Mouse (Mus musculus): ENCODE measurements around the gene Lrrc56. TPM values are rescaled to one million over a fixed set of nuclear protein-coding genes. Genes with fewer than 3 reads are reported as not detected.

The Lrrc56 gene
- polyA plus RNA-seq, 1 experiment = 5.5 TPM

DNA sequence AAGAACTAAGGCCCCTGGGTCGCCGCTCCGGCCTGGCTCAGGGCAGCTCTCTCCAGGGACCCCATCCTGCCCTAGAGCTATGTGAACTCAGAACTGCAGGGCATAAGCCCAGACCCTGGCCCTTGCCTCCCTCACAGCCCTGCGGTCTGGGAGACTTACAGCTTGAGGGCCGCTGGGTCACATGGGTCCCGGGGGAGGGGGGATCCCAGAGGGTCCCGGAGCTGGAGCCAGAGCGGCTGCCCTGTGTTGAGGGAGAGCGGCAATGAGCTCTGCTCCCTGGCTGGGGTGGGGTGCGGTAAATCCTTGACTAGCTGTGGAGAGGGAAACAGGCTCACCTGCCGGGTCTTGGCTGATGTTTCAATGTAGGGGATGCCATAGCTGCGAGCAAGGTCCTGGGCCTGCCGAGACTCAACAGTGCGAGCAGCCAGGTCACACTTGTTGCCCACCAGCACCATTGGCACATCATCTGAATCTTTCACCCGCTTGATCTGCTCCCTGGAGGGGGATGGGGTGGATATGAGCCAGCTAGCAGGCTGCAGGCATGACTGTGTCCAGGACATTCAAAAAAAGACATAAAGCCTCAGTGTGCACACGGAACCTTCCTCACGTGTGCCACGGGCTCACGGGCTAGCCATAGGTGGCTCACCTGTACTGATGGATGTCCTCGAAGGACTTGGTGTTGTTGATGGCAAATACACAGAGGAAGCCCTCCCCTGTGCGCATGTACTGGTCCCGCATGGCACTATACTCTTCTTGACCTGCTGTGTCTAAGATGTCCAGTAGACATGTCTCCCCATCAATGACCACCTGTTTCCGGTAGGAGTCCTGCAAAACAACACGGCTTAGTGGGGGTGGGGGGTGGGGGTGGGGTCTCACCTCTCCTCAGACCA lies 1.9 kb upstream of the Lrrc56 start:
- DNase-seq (ENCODE audit: extremely low spot score in 1 of 2, low spot score in 1 of 2) = no peak

DNA sequence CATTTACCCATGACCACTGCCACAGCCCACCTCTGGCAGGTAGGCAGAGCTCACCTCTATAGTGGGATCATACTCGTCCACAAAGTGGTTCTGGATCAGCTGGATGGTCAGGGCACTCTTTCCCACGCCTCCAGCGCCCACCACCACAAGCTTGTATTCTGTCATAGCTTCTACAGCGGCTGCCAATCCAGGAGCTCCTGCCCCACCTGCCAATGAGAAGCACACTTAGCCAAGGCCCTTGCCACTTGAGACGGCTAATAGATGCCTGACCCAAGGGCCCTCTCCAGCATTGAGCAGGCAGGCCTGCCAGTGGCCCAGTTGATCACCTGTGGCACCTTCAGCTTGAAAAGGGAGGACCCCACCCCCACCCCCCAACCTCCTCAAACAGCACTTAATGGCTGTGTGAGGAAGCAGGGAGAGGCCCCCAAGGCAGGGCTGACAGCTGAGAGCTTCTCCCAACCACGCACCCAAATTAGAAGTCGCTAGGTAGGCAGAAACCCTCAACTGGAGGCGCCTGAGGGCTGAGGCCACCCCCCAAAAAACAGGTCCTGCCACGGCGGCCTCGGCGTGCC lies 1.1 kb upstream of the Lrrc56 start:
- no peak for DNase-seq (ENCODE audit: extremely low spot score in 1 of 2, low spot score in 1 of 2)

DNA sequence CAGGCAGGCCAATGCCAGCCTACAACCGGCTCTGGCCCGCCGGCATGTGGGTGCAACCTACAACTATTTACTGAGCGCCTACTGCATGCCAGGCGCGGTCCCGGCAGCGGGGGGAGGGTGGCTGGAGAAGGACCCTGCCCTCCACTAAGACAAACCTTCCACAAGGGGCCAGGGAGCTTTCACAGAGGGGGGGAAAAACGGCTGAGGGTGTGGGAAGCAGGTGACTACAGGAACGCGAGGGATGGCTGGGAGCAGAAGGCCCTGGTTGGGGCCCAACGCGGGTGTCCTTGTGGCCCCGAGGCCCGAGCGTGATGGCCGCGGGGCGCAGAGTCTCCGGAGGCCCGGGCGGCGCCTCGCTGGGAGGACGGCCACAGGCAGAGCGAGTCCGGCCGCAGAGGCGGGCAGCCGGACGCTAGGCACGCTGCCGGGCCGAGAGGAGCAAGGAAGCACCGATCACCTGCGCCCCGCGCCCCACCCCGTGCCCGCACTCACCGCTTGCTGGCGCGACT lies 555 bp upstream of the Lrrc56 start:
- peak in 1 of 2 experiments; percentile 34 for DNase-seq (ENCODE audit: extremely low spot score in 1 of 2, low spot score in 1 of 2)

DNA sequence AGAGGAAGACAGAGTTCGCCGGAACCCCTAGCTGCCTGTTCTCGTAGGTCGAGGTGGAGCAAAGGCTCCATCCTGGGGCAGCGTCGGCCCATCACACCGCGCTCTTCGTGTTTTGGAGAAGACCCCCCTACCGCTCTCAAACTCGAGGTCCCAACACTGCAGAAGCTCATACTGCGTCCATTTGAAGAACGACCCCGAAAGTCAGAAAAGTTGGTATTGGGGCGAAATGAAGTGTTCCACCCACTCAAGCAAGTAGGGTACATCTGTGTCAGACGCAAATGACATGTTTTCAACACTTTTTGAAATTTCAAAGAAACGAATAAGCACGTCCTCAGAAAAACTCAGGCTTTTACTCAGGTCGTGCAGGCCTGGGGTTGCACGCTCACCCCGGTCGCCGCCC lies 452 bp downstream of the Lrrc56 start:
- no peak for DNase-seq (ENCODE audit: extremely low spot score in 1 of 2, low spot score in 1 of 2)

DNA sequence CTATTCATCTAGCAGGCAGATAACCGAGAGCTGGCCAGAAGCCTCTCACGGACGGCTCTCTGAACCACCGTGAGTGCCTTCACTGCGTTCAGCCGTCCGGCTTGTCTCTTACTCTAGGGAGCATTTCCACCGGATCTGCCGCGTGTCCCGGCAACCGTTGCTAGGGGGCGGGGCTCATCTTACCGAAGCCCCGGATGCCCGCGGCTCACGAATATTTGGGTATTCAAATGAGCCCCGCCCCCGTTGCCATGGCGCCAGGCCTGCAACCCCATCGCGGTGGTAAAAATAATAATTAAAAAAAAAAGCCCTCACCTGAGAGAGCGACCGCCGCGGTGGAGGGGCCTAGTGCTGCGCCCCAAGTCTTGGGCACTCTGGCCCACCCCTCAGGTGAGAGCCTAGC lies 873 bp downstream of the Lrrc56 start:
- peak; percentile 76 to 88 for DNase-seq (ENCODE audit: extremely low spot score in 1 of 2, low spot score in 1 of 2)

DNA sequence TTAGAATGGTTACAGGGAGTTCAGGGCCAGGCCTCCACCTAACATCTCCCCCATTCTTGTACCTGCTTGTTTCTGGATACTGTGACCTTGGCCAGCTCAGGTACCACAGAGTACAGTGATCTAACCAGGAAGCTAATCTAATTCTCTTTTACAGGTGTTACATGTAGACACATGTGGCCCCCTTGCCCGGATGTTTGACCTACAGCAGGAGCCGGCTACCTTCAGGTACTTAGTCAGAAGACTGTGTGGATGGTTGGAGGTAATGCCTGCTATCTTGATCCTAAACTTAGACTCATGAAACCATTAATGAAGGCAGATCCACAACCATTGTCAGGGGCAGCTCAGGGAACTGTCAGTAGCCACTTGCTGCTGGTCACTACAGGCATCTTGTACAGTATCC lies 1.8 kb downstream of the Lrrc56 start:
- no peak for DNase-seq (ENCODE audit: extremely low spot score in 1 of 2, low spot score in 1 of 2)

DNA sequence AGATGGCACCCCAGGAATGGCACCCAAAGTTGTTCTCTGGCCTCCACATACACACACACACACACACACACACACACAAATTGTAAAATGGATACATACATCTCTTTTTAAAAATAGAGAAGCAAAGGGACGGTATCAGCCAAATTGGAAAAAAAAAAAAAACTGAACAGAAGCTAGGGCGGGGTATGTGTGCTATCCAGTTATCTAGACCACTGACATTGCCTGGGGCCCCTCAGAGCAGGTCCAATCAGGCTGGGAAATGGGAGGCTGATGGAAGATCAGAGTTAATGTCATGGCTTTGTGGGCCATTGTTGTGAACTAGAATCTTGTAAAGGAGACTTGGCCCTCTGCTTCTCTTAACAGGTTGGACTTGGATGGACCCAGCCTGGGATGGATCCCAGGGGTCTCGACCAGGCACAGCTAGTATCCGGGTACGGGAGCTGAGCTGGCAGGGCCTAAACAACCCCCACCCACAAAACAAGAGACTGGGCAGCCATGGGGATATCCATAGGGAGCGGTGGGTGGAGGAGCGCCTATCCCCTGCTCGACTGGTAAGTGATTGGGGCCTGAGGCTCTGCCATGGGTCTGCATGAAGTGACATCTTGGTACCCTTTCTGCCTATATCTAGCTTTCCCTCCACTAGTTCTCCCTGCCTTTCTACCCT lies 2.8 kb downstream of the Lrrc56 start:
- DNase-seq (ENCODE audit: extremely low spot score in 1 of 2, low spot score in 1 of 2) = no peak

DNA sequence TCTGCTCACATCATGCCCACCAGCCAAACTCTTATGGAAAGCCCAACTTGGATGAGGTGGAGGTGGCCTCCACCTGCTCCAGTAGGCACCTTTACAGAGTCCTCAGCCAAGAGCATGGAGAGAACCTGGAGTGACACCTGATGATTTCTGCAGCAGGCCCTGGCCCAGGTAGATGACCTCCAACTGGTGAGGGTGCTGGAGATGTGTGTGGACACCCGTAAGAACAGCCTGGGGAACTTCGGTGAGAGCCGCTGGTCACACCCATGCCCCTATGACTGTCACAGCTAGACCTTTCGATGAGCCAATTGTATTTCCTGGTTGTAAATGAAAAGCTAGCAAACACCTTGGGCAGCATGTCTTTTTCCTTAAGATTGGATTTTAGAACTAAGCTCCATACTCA lies 4.2 kb downstream of the Lrrc56 start:
- DNase-seq (ENCODE audit: extremely low spot score in 1 of 2, low spot score in 1 of 2) = no peak

DNA sequence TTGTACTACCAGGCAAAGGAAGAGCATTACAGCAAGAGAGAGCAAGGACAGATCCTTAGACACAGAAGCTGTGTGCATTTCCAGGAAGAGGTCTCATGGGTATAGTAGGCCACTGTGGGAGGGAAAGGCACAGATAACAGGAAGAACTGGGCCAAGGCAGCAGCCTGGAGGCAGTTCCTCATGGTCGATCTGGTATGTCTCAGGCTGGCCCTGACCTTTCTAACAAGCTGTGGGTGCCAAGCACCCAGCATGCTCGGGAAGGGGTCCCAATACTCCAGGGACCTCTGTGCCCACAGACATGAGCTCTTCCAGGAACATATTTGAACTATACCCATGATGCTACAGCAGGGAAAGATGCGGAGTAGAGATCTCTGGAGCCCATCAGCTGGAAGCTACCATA lies 10.6 kb downstream of the Lrrc56 start:
- DNase-seq (ENCODE audit: extremely low spot score in 1 of 2, low spot score in 1 of 2) = no peak

DNA sequence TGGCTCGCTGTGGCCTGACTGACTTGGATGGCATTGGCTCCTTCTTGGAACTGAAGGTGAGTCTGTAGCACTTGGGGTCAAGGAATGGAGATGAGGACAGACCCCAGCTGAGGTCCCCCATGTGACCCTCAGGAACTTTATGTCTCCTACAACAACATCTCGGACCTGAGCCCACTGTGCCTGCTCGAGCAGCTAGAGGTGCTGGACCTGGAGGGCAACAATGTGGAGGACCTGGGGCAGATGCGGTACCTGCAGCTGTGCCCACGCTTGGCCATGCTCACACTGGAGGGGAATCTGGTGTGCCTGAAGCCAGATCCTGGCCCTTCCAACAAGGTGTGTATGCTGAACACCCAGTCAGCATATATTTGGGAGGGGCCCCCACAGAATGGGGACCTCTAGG lies 11.5 kb downstream of the Lrrc56 start:
- DNase-seq (ENCODE audit: extremely low spot score in 1 of 2, low spot score in 1 of 2) = no peak

DNA sequence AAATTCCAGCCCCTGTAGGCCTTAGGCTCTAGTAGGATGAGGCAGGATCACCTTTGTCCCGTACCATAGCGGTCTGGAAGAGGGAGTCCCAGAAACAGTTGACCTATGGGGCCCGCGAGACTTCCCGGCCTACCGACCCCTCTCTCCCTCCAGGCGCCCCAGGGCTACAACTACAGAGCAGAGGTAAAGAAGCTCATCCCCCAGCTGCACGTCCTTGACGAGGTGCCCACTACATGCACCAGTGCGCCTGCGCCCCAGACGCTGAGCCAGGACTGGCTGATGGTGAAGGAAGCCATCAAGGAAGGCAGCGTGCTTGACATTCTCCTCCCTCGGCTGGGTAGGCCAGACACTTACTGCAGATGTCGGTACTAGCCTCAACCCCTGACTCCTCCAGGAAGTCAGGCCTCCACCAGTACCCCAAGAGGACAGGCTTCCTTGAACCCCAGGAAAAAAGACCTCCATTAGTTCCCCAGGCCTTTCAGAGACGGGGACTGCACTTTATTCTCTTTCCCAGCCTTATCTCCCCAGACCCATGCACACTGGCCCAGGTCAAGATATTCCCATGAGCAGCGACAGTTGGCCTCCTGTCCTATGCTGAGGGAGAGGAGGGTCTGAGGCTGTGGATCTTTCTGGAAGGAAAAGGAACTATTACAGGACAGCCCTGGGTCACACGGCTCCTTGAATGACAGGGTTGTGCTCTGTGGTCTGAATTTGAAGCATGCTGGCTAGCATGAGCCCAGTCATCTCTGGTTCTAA lies 12.4 kb downstream of the Lrrc56 start:
- DNase-seq (ENCODE audit: extremely low spot score in 1 of 2, low spot score in 1 of 2) = no peak

DNA sequence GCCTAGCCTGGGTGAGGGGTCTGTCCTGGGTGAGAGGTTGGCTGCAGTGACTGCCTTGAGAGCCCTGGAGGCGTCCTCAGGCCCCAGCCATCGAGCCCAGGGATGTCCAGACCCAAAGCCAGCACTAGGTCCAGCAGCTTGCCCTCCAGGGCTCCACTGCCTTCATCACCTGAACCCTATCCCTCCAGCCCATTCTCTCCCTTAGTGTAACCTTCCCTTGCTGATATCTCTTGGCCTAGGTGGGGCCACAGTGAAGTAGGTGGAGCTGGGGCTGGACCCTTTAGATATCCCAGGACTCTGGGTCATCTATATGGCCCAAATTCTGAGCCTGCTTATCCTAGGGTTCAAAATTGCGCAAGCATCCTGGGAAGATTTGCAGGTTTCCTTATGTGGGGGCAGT lies 15.6 kb downstream of the Lrrc56 start:
- DNase-seq (ENCODE audit: extremely low spot score in 1 of 2, low spot score in 1 of 2) = no peak

DNA sequence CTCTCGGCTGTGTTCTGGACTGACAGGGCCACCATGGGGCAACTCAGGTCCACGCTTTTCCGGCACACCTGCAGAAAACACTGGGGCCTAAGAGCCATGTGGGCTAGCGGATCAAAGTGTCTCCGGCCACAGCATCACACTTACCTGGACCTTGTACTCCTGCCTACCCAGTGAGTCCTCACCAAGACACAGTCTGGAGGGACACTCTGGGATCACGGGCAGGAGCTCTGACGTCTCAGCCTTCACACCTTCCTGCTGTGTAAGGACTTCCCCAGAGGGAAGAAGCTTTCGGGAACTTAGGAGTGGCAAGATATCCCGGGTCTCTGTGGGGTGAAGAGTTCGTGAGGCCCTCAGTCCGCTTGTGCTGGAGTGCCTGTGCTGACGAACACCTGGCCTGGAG lies 16.2 kb downstream of the Lrrc56 start:
- DNase-seq (ENCODE audit: extremely low spot score in 1 of 2, low spot score in 1 of 2) = no peak

DNA sequence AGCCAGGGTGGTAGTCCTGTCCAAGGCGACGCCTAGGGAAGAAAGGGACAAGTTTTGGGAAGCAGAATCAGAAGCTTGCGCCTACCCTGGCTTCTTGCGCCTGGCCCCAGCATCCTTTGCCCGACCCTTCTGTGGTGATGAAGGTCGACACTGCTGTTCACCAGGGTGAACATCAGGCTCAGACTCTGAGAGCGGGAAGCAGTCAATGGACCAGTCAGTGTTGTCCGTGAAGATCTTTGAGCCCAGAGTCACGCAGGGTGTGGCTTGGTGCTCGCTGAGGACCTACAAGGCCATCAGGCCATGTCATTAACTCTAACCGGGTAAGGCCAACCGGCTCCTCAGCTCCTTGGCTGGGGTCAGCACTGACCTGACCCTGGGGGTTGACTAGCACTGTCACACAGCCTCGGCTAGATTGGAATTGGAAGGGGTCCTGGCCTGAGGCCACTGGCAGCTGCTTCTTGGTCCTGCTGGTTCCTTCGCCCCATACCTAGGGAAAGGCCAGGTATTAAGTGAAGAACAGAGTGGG lies 16.7 kb downstream of the Lrrc56 start:
- DNase-seq (ENCODE audit: extremely low spot score in 1 of 2, low spot score in 1 of 2) = no peak

DNA sequence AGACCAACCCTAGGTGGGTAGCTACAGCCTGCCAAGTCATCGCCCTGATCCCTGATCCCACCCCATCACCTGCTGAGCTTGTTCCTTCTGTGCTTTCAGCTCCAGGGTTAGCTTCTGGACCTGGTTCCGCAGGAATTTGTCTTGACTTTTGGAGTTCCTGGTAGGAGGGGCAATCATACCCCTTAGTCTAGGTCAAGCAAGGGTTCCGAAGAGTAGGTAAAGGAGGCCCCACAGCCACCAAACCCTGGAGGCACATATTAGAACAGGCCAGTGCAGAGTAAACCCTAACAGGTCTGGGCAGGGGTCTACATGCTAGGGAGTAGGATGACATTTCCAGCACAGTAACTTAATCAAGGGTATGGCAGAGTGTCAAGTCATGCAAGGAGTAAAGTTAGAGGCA lies 19.2 kb downstream of the Lrrc56 start:
- DNase-seq (ENCODE audit: extremely low spot score in 1 of 2, low spot score in 1 of 2) = no peak

DNA sequence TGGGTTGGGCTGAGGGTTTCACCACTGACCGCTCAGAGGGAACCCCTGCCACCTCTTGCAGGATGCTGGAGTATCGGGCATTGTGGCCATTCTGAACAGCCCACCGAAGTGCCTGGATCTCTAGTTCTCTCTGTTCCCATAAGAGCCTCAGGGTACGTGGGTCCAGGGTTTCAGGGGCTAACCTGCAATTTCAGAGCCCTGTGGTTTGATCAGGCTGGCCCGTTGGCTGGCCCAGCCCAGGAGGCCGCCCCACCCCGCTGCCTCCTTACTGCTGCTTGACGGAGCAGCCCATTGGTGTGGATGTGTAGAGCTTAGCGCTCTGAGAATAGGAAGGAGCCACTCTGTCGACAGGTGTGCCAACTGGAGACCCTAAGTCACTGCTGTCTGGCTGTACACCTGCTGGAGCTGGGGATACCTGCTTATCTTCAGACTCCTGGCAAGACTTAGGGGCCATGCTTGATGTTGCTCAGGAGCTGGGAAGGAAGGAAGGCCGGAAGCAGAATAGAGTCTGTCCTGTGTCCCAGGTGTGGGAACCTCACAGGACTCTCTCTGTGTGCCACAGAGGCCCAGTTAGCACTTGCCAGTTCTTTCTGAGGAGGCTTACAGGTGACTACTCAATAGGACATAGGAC lies 19.8 kb downstream of the Lrrc56 start, which contains the start of gene Lmntd2:
Gene Lmntd2, minus strand, starts transcription at position 476 of the 631 bp plus-strand sequence.
- DNase-seq (ENCODE audit: extremely low spot score in 1 of 2, low spot score in 1 of 2) = no peak

DNA sequence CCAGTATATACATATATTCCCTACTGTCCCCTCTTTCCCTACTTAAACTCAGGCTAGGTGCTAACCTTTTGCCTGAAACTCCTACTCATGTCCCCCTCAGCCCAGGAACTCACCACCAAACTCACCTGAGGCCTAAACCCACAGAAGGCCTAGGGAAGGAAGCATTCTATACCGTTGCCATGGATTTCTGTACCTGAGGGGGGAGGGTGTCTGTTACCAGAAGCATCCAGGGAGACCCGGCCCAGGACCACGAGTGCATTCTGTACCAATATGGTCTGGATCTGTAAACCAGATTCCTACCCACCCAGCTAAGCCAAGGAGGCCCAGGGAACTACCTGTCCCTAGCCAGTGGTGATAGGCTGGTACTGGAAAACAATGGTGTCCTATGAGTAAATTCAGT lies 20.4 kb downstream of the Lrrc56 start:
- no peak for DNase-seq (ENCODE audit: extremely low spot score in 1 of 2, low spot score in 1 of 2)

DNA sequence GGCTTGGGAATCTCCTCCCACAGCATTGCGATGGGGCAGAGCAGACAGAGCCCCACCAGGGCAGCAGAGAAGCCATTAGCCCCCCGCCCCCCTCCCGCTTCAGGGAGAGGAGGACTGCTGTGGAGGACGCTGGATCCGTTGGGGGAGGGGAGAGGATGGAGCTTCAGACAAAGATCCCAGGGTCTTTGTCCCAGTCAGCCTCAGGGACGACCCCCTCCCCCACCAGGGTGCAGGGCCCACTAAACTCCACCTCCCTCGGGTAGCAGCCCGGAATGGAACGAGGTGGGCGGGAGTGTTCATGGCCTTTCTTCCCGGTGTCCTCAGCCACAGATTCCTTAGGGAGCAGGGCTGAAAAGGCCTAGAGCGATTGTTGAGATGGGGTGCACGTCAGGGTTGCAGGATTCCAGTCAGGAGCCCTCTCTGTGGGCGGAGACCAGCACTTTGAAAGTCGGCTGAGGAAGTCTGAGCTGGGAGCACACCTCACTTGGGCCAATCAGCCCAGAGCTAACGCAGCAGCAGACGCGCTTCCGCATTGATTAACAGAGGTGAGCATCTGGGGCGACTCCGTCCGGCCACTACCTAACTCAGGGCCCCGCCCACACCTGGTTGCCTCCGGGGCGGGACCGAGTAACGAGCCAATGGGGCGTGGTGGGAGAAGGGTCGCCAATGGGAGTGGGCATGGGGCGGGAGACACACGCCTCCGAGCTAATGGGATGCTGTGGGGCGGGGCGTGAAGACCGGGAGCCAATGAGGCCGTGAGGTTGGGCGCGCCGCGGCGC lies 21.3 kb downstream of the Lrrc56 start, which contains the start of gene Rassf7:
Gene Rassf7, plus strand, starts transcription at position 760 of the 779 bp plus-strand sequence.
- peak; percentile 66 to 81 for DNase-seq (ENCODE audit: extremely low spot score in 1 of 2, low spot score in 1 of 2)

Measured in frontal cortex, adult 2 months (tissue).